Mouse (Mus musculus): Measurements from ENCODE around the gene Eva1c. TPM values are rescaled to one million over a fixed set of nuclear protein-coding genes. Genes with fewer than 3 reads are reported as not detected.
A peak's percentile ranks its signal among the peaks of the same experiment; 100 is the strongest.

The Eva1c gene
- total RNA-seq (2017), result not detected in 2 replicates

- ATAC-seq (replicated peaks in 1 of 2; ENCODE audit: insufficient read depth in 1 of 2, low FRiP score in 2 of 2, low TSS enrichment in 1 of 2, low read depth in 1 of 2, poor library complexity in 2 of 2, severe bottlenecking in 2 of 2), result no peak
Observed at GRCm38 (mm10) chr16:90826457-90826856, at the start of gene Eva1c. Eva1c (plus strand) TSS chr16:90826719.

DNA sequence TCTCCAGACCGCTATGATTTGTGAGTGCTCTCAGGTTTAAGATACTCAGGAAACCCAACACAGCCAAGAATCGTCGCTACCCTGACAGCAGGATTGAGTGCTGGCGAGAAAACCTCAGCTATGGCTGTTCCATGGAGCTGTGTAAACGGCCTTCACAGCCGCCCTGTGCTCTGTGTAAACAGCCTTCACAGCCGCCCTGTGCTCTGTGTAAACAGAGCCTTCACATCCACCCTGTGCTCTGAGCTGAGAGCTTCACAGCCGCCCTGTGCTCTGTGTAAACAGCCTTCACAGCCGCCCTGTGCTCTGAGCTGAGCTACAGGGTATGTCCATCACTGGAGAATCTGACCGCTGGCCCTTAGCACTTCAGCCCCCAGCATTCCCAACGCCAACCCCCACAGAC, 46.7 kb upstream of the Eva1c start:
- ATAC-seq (replicated peaks in 1 of 2; ENCODE audit: insufficient read depth in 1 of 2, low FRiP score in 2 of 2, low TSS enrichment in 1 of 2, low read depth in 1 of 2, poor library complexity in 2 of 2, severe bottlenecking in 2 of 2), result 0 out of 4 replicates have a peak, but pooled peaks of 1 of the 2 experiments have one; percentile 29

- no peak for ATAC-seq (replicated peaks in 1 of 2; ENCODE audit: insufficient read depth in 1 of 2, low FRiP score in 2 of 2, low TSS enrichment in 1 of 2, low read depth in 1 of 2, poor library complexity in 2 of 2, severe bottlenecking in 2 of 2)
Observed at GRCm38 (mm10) chr16:90783302-90783701, 43.2 kb upstream of the Eva1c start.

- no peak for ATAC-seq (replicated peaks in 1 of 2; ENCODE audit: insufficient read depth in 1 of 2, low FRiP score in 2 of 2, low TSS enrichment in 1 of 2, low read depth in 1 of 2, poor library complexity in 2 of 2, severe bottlenecking in 2 of 2)
Observed at GRCm38 (mm10) chr16:90785257-90785656, 41.3 kb upstream of the Eva1c start.

DNA sequence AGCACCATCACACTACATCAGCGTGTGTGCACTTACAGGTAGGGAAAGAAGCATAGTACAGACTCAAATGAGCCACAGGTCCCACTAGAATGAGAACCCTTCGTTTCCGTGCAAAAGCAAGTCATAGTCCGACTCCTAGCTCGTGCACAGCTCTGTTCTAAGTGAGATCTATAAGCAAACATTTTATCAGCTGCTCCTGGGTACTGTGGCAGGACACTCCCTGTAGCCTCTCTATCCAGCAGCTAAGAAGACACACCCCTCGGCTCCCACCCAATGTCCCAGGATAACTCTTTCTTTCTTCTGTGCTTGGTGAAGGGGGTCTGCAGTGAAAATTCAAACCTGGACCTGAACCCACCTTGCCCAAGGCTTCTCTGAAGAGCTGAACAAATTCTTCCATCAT, 37.9 kb upstream of the Eva1c start:
- ATAC-seq (replicated peaks in 1 of 2; ENCODE audit: insufficient read depth in 1 of 2, low FRiP score in 2 of 2, low TSS enrichment in 1 of 2, low read depth in 1 of 2, poor library complexity in 2 of 2, severe bottlenecking in 2 of 2), result no peak

DNA sequence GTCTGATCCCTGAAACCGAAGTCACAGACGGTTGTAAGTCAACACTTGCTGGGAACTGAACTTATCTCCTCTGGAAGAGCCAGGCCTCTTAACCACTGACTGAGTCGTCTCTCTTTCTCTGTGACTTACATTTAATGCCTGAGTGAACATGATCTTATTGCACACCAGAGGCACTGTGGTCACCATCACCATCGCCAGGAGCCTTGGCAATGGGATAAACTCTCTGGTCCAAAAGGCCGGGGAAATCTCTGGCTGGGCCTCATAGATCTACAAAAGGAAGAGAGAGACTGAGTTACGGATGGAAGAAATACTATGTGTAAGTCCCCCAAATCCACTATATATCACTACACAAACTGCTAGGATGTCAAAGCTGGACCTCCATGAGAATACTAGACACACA, 35.6 kb upstream of the Eva1c start:
- ATAC-seq (replicated peaks in 1 of 2; ENCODE audit: insufficient read depth in 1 of 2, low FRiP score in 2 of 2, low TSS enrichment in 1 of 2, low read depth in 1 of 2, poor library complexity in 2 of 2, severe bottlenecking in 2 of 2), result no peak

DNA sequence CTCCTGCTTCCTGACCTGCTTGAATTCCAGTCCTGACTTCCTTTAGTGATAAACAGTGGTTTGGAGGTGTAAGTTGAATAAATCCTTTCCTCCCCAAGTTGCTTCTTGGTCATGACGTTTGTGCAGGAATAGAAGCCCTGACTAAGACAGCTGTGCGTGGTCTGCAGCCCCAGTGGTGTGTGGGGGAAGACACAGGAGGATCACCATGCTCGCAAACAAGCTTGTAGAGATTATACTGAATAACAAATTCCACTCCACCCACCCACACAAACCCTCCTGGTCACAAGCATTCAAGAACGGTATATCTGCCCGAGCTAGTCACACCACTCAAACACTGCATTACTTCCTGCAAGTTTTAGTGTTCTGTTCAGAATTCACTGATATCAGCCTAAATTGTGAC, 34.5 kb upstream of the Eva1c start:
- ATAC-seq (replicated peaks in 1 of 2; ENCODE audit: insufficient read depth in 1 of 2, low FRiP score in 2 of 2, low TSS enrichment in 1 of 2, low read depth in 1 of 2, poor library complexity in 2 of 2, severe bottlenecking in 2 of 2), result no peak

GRCm38 (mm10) chr16:90792500-90792899, 34.0 kb upstream of the Eva1c start:
- no peak for ATAC-seq (replicated peaks in 1 of 2; ENCODE audit: insufficient read depth in 1 of 2, low FRiP score in 2 of 2, low TSS enrichment in 1 of 2, low read depth in 1 of 2, poor library complexity in 2 of 2, severe bottlenecking in 2 of 2)

DNA sequence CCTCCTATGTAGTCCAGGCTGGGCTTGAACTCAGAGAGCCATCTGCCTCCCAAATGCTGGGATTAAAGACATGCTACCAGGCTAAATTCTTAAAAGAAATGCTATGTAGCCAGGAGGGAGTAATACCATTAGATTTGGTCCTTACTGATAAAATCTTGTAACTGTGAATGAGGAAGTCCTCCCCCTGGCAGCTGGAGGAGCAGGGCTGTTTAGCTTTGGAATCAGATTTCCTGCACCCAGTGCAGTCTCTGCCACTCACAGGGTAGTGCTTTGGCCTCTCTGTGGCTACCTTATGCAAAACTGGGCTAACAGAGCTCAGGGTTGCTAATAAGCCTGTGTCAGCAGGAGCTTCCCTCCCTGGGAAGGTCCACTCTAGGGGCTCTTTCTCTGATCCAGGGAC, 31.8 kb upstream of the Eva1c start:
- peak in 1 of 2 experiments; percentile 12; a peak in 1 of 4 replicates for ATAC-seq (replicated peaks in 1 of 2; ENCODE audit: insufficient read depth in 1 of 2, low FRiP score in 2 of 2, low TSS enrichment in 1 of 2, low read depth in 1 of 2, poor library complexity in 2 of 2, severe bottlenecking in 2 of 2)

GRCm38 (mm10) chr16:90798446-90798845, 28.1 kb upstream of the Eva1c start:
- ATAC-seq (replicated peaks in 1 of 2; ENCODE audit: insufficient read depth in 1 of 2, low FRiP score in 2 of 2, low TSS enrichment in 1 of 2, low read depth in 1 of 2, poor library complexity in 2 of 2, severe bottlenecking in 2 of 2), result no peak

- no peak for ATAC-seq (replicated peaks in 1 of 2; ENCODE audit: insufficient read depth in 1 of 2, low FRiP score in 2 of 2, low TSS enrichment in 1 of 2, low read depth in 1 of 2, poor library complexity in 2 of 2, severe bottlenecking in 2 of 2)
Observed at GRCm38 (mm10) chr16:90798848-90799247, 27.7 kb upstream of the Eva1c start.

DNA sequence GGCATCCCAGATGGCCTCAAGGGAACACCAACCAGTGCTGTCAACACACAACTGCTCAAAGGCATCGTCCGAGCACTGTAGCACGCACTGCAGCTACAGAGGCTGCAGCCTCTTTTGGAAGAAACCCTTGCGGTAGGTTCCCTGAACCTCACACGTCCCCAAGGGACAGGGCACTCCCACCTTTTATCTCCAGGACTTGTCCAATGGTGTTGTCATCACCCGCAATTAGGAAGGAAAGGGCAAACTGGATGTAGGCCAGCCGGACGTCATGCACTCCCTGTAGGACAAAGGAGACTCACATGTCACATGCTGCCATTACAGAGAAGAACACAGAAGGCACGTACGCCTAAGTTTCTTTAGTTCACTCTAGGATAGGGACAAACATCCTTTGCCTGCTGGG, 26.7 kb upstream of the Eva1c start:
- no peak for ATAC-seq (replicated peaks in 1 of 2; ENCODE audit: insufficient read depth in 1 of 2, low FRiP score in 2 of 2, low TSS enrichment in 1 of 2, low read depth in 1 of 2, poor library complexity in 2 of 2, severe bottlenecking in 2 of 2)

- ATAC-seq (replicated peaks in 1 of 2; ENCODE audit: insufficient read depth in 1 of 2, low FRiP score in 2 of 2, low TSS enrichment in 1 of 2, low read depth in 1 of 2, poor library complexity in 2 of 2, severe bottlenecking in 2 of 2), result no peak
Observed at GRCm38 (mm10) chr16:90801251-90801650, 25.3 kb upstream of the Eva1c start.

- no peak for ATAC-seq (replicated peaks in 1 of 2; ENCODE audit: insufficient read depth in 1 of 2, low FRiP score in 2 of 2, low TSS enrichment in 1 of 2, low read depth in 1 of 2, poor library complexity in 2 of 2, severe bottlenecking in 2 of 2)
Observed at GRCm38 (mm10) chr16:90801928-90802327, 24.6 kb upstream of the Eva1c start.

- no peak for ATAC-seq (replicated peaks in 1 of 2; ENCODE audit: insufficient read depth in 1 of 2, low FRiP score in 2 of 2, low TSS enrichment in 1 of 2, low read depth in 1 of 2, poor library complexity in 2 of 2, severe bottlenecking in 2 of 2)
Observed at GRCm38 (mm10) chr16:90804466-90804865, 22.1 kb upstream of the Eva1c start.

DNA sequence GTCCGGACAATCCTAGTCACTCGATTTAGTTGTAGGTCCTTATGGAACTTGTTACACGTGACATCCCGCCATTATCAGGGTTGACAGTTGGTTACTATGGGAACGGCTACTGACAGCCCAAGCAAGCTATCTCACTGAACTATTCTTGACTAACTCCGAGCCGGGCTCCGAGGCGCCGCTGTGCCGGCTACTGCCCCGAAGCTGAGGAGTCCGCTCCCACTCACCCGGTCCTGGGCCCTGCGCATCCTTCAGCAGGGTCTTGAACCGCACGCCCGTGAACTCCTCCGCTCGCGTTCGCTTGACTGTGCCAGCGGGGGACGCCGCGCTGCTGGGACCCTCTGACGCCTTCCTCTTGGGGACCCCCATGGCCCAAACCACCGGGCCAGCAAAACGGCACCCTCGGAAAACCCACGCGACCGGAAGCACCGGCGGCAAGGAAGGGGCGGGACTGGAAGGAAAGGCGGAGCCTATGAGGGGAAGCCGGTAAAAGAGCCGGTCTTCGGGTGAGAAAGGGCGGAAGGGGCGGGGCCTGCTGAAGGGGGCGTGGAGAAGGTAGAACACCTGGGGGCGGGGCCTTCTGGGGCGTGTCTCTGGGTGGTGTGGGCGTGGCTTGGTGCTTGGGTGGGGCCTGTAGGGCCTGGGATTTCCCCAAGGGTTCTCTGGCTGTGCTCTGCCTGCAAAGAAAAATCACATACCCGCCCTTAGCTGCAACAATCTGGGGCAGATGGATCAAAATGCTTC, 16.4 kb upstream of the Eva1c start, which contains the start of gene Urb1:
TSS of gene Urb1 (minus strand) at position 439 of the 741 bp plus-strand sequence.
- peak; percentile 88 to 91 for ATAC-seq (replicated peaks in 1 of 2; ENCODE audit: insufficient read depth in 1 of 2, low FRiP score in 2 of 2, low TSS enrichment in 1 of 2, low read depth in 1 of 2, poor library complexity in 2 of 2, severe bottlenecking in 2 of 2)

GRCm38 (mm10) chr16:90810716-90811256, 15.7 kb upstream of the Eva1c start:
- no peak for ATAC-seq (replicated peaks in 1 of 2; ENCODE audit: insufficient read depth in 1 of 2, low FRiP score in 2 of 2, low TSS enrichment in 1 of 2, low read depth in 1 of 2, poor library complexity in 2 of 2, severe bottlenecking in 2 of 2)

- no peak for ATAC-seq (replicated peaks in 1 of 2; ENCODE audit: insufficient read depth in 1 of 2, low FRiP score in 2 of 2, low TSS enrichment in 1 of 2, low read depth in 1 of 2, poor library complexity in 2 of 2, severe bottlenecking in 2 of 2)
Observed at GRCm38 (mm10) chr16:90812086-90812485, 14.4 kb upstream of the Eva1c start.

DNA sequence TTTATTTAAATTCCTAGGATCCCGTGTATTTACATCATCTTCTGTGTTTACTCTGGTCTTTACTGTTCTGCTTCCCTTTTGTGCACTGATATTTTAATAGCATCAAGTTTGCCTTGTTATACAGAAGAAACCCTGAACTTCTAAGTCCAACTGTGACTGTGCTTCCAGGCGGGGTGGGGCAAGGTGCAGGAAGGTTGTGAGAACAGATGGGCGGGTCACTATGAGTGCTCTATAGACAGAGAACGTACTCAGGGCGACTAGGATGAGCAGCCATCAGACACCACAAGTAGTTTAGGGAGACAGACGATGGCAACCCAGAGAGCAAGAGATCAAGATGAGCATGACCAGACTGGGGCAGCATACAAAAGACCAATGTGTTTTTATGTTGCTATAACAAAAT, 6.2 kb upstream of the Eva1c start:
- ATAC-seq (replicated peaks in 1 of 2; ENCODE audit: insufficient read depth in 1 of 2, low FRiP score in 2 of 2, low TSS enrichment in 1 of 2, low read depth in 1 of 2, poor library complexity in 2 of 2, severe bottlenecking in 2 of 2), result no peak

Measured in hematopoietic stem cell, adult 5-6 weeks (primary cell).